Mouse (Mus musculus) common myeloid progenitor, adult 5-6 weeks (primary cell): ENCODE results near the gene Sema5b. TPM values are rescaled to one million over a fixed set of nuclear protein-coding genes. Genes with fewer than 3 reads are reported as not detected.
"Not testable (repeated sequence)": the region's sequence is repeated elsewhere in the genome, so short reads cannot be mapped to it uniquely, and the experiment has no call there.

ENCODE experiments used
- ATAC-seq: replicated peaks from 2 replicates; pipeline ENCODE4 v1.8.0; 2016; ENCODE audit warnings: low read depth, mild to moderate bottlenecking, moderate TSS enrichment, inconsistent platforms; ENCODE audit not compliant: poor library complexity, severe bottlenecking
- total RNA-seq: library from RNA; stranded (forward); fragments of 200-1000, 187-1606 nt; gene quantifications from 2 replicates; pipeline ENCODE4 v1.2.3, GENCODE M21; 2017

The Sema5b gene
- total RNA-seq, 1 experiment from 2014 or later, result not detected

GRCm38 (mm10) chr16:35547966-35548365 is 7.0 kb downstream of the Sema5b start:
- no peak for ATAC-seq

- no peak for ATAC-seq
Measured at GRCm38 (mm10) chr16:35549354-35549753, 8.4 kb downstream of the Sema5b start.

- no peak for ATAC-seq
Measured at GRCm38 (mm10) chr16:35555596-35556482, 14.9 kb downstream of the Sema5b start.

GRCm38 (mm10) chr16:35557038-35557437 is 16.1 kb downstream of the Sema5b start:
- no peak for ATAC-seq

GRCm38 (mm10) chr16:35561541-35561940 is 20.6 kb downstream of the Sema5b start:
- ATAC-seq, result no peak

- ATAC-seq, result no peak
Measured at GRCm38 (mm10) chr16:35564246-35564905, 23.4 kb downstream of the Sema5b start.

- ATAC-seq, result not testable (repeated sequence)
Measured at GRCm38 (mm10) chr16:35565601-35566000, 24.7 kb downstream of the Sema5b start.

- no peak for ATAC-seq
Measured at GRCm38 (mm10) chr16:35568225-35568880, 27.4 kb downstream of the Sema5b start.

GRCm38 (mm10) chr16:35569347-35569746 is 28.4 kb downstream of the Sema5b start:
- no peak for ATAC-seq

- no peak for ATAC-seq
Measured at GRCm38 (mm10) chr16:35569758-35570157, 28.8 kb downstream of the Sema5b start.

- no peak for ATAC-seq
Measured at GRCm38 (mm10) chr16:35570627-35571026, 29.7 kb downstream of the Sema5b start.

- no peak for ATAC-seq
Measured at GRCm38 (mm10) chr16:35573586-35573985, 32.6 kb downstream of the Sema5b start.

GRCm38 (mm10) chr16:35577181-35577941 is 36.4 kb downstream of the Sema5b start:
- no peak for ATAC-seq

- ATAC-seq, result no peak
Measured at GRCm38 (mm10) chr16:35581299-35581698, 40.4 kb downstream of the Sema5b start.

- no peak for ATAC-seq
Measured at GRCm38 (mm10) chr16:35583551-35584080, 42.7 kb downstream of the Sema5b start.

GRCm38 (mm10) chr16:35585126-35585694 is 44.3 kb downstream of the Sema5b start:
- ATAC-seq, result no peak

- ATAC-seq, result no peak
Measured at GRCm38 (mm10) chr16:35587046-35587779, 46.3 kb downstream of the Sema5b start.

- no peak for ATAC-seq
Measured at GRCm38 (mm10) chr16:35587866-35588465, 47.0 kb downstream of the Sema5b start.
